Comparison of ENCODE assay signal across 21 mouse cellular contexts in the genomic region with DNA sequence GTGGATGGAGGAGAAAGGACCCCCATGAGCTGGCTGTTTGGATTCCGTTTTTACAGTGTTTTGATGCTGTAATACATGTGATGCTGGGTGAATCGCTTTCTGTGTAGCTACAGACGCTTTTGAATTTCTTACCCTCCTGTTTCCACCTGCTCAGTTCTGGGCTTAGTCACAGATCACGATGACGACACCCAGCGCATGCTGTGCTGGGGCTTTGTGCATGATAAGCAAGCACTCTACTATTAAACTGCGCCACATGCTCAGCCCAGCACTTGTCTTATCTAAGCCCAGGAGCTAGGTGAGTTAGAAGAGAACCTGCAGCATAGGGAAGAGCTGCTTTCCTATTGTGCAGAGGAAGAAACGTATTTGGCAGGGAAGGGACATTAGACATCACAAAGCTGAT. TPM values are rescaled to one million over a fixed set of nuclear protein-coding genes. Genes with fewer than 3 reads are reported as not detected.
DNase-seq lines count a peak whose midpoint lies in the region; ATAC-seq lines count a peak whose summit lies in the region.
"Had no signal": no experiment of that assay in that cellular context is flagged by ENCODE, and none has a peak within 500 bp of the region (broad histone marks: within the 10 kb centered on the region; RNA-seq: fewer than 3 reads in every experiment).

No protein-coding gene starts in this region.

- peak; percentile 39 for DNase-seq in ZHBTc4 (ENCODE audit: low read depth, low spot score)
- peak; percentile 35 for DNase-seq in cerebellum, adult 8-10 months
- DNase-seq in left cerebral cortex, postnatal 14 days (ENCODE audit: low spot score in 2 of 2) = peak; percentile 36 to 49
- DNase-seq in liver, embryonic 11.5 days (ENCODE audit: low spot score) = no peak
- no peak for DNase-seq in ovary, postnatal 10 days (ENCODE audit: low spot score)
- DNase-seq: kidney, postnatal 25 days; lung, embryonic 14.5 days had no signal

- H3K9ac ChIP-seq in intestine, embryonic 16.5 days (ENCODE audit: low read depth, low read length) = no peak overlapping the region
- no peak overlapping the region for H3K9ac ChIP-seq in intestine, embryonic 15.5 days
- H3K9ac ChIP-seq in forebrain, embryonic 13.5 days = no peak overlapping the region
- no peak overlapping the region for H3K9ac ChIP-seq in liver, embryonic 11.5 days (ENCODE audit: low read depth, low read length)
- H3K9ac ChIP-seq: embryonic facial prominence, embryonic 12.5 days; forebrain, embryonic 15.5 days; limb, embryonic 15.5 days; lung, embryonic 14.5 days had no signal

- no peaks in the 10 kb centered on the region for H3K4me1 ChIP-seq in intestine, embryonic 16.5 days (ENCODE audit: control insufficient read depth, insufficient read depth, low read length)
- H3K4me1 ChIP-seq in intestine, embryonic 15.5 days (replicated peaks) = no peaks in the 10 kb centered on the region
- no peaks in the 10 kb centered on the region for H3K4me1 ChIP-seq in forebrain, embryonic 13.5 days
- no peaks in the 10 kb centered on the region for H3K4me1 ChIP-seq in liver, embryonic 11.5 days (replicated peaks; ENCODE audit: control insufficient read depth, insufficient read depth, low read length)
- H3K4me1 ChIP-seq: embryonic facial prominence, embryonic 12.5 days; forebrain, embryonic 15.5 days; limb, embryonic 15.5 days had no signal

- 0 out of 2 replicates have a peak, but pooled peaks have one; percentile 62 for ATAC-seq in intestine, embryonic 16.5 days
- ATAC-seq in intestine, embryonic 15.5 days = no peak
- ATAC-seq in forebrain, embryonic 13.5 days = no peak
- ATAC-seq in liver, embryonic 11.5 days (replicated peaks; ENCODE audit: low FRiP score) = no peak
- ATAC-seq: forebrain, embryonic 15.5 days; inflammation-experienced regulatory T-cells, adult 6 months had no signal

- intact Hi-C loops in left cerebral cortex, postnatal 14 days (cut with DNase I) = no loop called here

- no peaks in the 10 kb centered on the region for H3K27me3 ChIP-seq in intestine, embryonic 16.5 days (replicated peaks; ENCODE audit: control insufficient read depth, insufficient read depth, low read length)
- H3K27me3 ChIP-seq in intestine, embryonic 15.5 days (replicated peaks) = no peaks in the 10 kb centered on the region
- H3K27me3 ChIP-seq in forebrain, embryonic 13.5 days = no peaks in the 10 kb centered on the region
- H3K27me3 ChIP-seq in liver, embryonic 11.5 days (replicated peaks; ENCODE audit: control insufficient read depth, insufficient read depth, low read length) = no peaks in the 10 kb centered on the region
- H3K27me3 ChIP-seq: embryonic facial prominence, embryonic 12.5 days; forebrain, embryonic 15.5 days; limb, embryonic 15.5 days had no signal

- H3K36me3 ChIP-seq in intestine, embryonic 16.5 days (ENCODE audit: control insufficient read depth, insufficient read depth, low read length) = no peaks in the 10 kb centered on the region
- no peaks in the 10 kb centered on the region for H3K36me3 ChIP-seq in intestine, embryonic 15.5 days
- no peaks in the 10 kb centered on the region for H3K36me3 ChIP-seq in forebrain, embryonic 13.5 days (ENCODE audit: poor library complexity, severe bottlenecking)
- no peaks in the 10 kb centered on the region for H3K36me3 ChIP-seq in liver, embryonic 11.5 days (ENCODE audit: control insufficient read depth, insufficient read depth, low read length)
- H3K36me3 ChIP-seq: embryonic facial prominence, embryonic 12.5 days; forebrain, embryonic 15.5 days; limb, embryonic 15.5 days had no signal

- H3K9me3 ChIP-seq in intestine, embryonic 16.5 days (ENCODE audit: control insufficient read depth, low read length) = no peaks in the 10 kb centered on the region
- no peaks in the 10 kb centered on the region for H3K9me3 ChIP-seq in intestine, embryonic 15.5 days
- no peaks in the 10 kb centered on the region for H3K9me3 ChIP-seq in forebrain, embryonic 13.5 days (replicated peaks)
- no peaks in the 10 kb centered on the region for H3K9me3 ChIP-seq in liver, embryonic 11.5 days (ENCODE audit: control insufficient read depth, low read length)
- H3K9me3 ChIP-seq: embryonic facial prominence, embryonic 12.5 days; forebrain, embryonic 15.5 days; limb, embryonic 15.5 days had no signal

- H3K4me3 ChIP-seq in intestine, embryonic 16.5 days (ENCODE audit: low read length) = no peak overlapping the region
- H3K4me3 ChIP-seq in intestine, embryonic 15.5 days (replicated peaks) = no peak overlapping the region
- H3K4me3 ChIP-seq in forebrain, embryonic 13.5 days = no peak overlapping the region
- H3K4me3 ChIP-seq in liver, embryonic 11.5 days (ENCODE audit: low read depth, low read length) = no peak overlapping the region
- H3K4me3 ChIP-seq: embryonic facial prominence, embryonic 12.5 days; forebrain, embryonic 15.5 days; limb, embryonic 15.5 days had no signal

- 79% methylated on average over 8 of the region's 8 CpGs for WGBS in intestine, embryonic 16.5 days
- 77% methylated on average over 8 of the region's 8 CpGs for WGBS in intestine, embryonic 15.5 days
- WGBS in forebrain, embryonic 13.5 days = 81% methylated on average over 8 of the region's 8 CpGs
- WGBS in liver, embryonic 11.5 days = 79% methylated on average over 8 of the region's 8 CpGs

- no peak overlapping the region for H3K27ac ChIP-seq in intestine, embryonic 16.5 days (ENCODE audit: low read length)
- no peak overlapping the region for H3K27ac ChIP-seq in intestine, embryonic 15.5 days
- H3K27ac ChIP-seq in forebrain, embryonic 13.5 days = no peak overlapping the region
- H3K27ac ChIP-seq in liver, embryonic 11.5 days (ENCODE audit: low read depth, low read length) = no peak overlapping the region
- H3K27ac ChIP-seq: embryonic facial prominence, embryonic 12.5 days; forebrain, embryonic 15.5 days; limb, embryonic 15.5 days; stomach, postnatal 0 days had no signal

- no peak overlapping the region for H3K4me2 ChIP-seq in intestine, embryonic 16.5 days (ENCODE audit: low read depth, low read length)
- H3K4me2 ChIP-seq in intestine, embryonic 15.5 days (replicated peaks) = no peak overlapping the region
- H3K4me2 ChIP-seq in forebrain, embryonic 13.5 days = no peak overlapping the region
- H3K4me2 ChIP-seq in liver, embryonic 11.5 days = no peak overlapping the region
- H3K4me2 ChIP-seq: embryonic facial prominence, embryonic 12.5 days; forebrain, embryonic 15.5 days; limb, embryonic 15.5 days; lung, embryonic 14.5 days had no signal

RNA-seq across cellular contexts. Expression of a gene that starts 58.0 kb away (rescaled TPM):
- polyA plus RNA-seq in intestine, embryonic 16.5 days (2015; fragmentation: Nextera tagmentation; extraction: Ambion mirVana) = not detected in 2 replicates
- not detected in 2 replicates for polyA plus RNA-seq in intestine, embryonic 15.5 days (2015; fragmentation: Nextera tagmentation; extraction: Ambion mirVana)
- 1 to 10 TPM in 1 of 2 experiments, under 1 TPM in 1; 0.80 to 1.0 TPM for total RNA-seq in left cerebral cortex, postnatal 14 days (2021)
- 0.71 and 0.74 TPM in 2 replicates for polyA plus RNA-seq in forebrain, embryonic 13.5 days (2015; fragmentation: Nextera tagmentation; extraction: Ambion mirVana)
- polyA plus RNA-seq in liver, embryonic 11.5 days (2014; fragmentation: Nextera tagmentation; extraction: Ambion mirVana) = 0.25 TPM in 1 of 2 replicates, not detected in the other
- total RNA-seq: adrenal gland, adult 18-20 months; heart, postnatal 25 days; monocyte, adult 5-6 weeks; neutrophil, adult 5-6 weeks had no signal
- polyA plus RNA-seq: limb, embryonic 15.5 days; lung, embryonic 14.5 days; stomach, postnatal 0 days had no signal

RNA-seq across cellular contexts. Expression of a gene that starts 58.3 kb away (rescaled TPM):
- polyA plus RNA-seq in intestine, embryonic 16.5 days (2015; fragmentation: Nextera tagmentation; extraction: Ambion mirVana) = 1.5 and 2.1 TPM in 2 replicates
- polyA plus RNA-seq in intestine, embryonic 15.5 days (2015; fragmentation: Nextera tagmentation; extraction: Ambion mirVana) = 2.1 TPM in 2 replicates
- 100 to 1,000 TPM; 280 to 282 TPM for total RNA-seq in left cerebral cortex, postnatal 14 days (2021)
- polyA plus RNA-seq in forebrain, embryonic 13.5 days (2015; fragmentation: Nextera tagmentation; extraction: Ambion mirVana) = 70.1 and 83.2 TPM in 2 replicates
- polyA plus RNA-seq in liver, embryonic 11.5 days (2014; fragmentation: Nextera tagmentation; extraction: Ambion mirVana) = 0.85 and 1.1 TPM in 2 replicates
- total RNA-seq: granulocyte monocyte progenitor cell, adult 5-6 weeks; heart, postnatal 25 days; megakaryocyte, adult 5-6 weeks; monocyte, adult 5-6 weeks; neutrophil, adult 5-6 weeks had no signal

Comparison
In these comparisons a context has a peak if more than half of its experiments do, and no peak if none do; other contexts are left out.
1. DNase-seq: peak in ZHBTc4 (single experiment), cerebellum, adult 8-10 months (single experiment) and left cerebral cortex, postnatal 14 days (2 of 2); none in liver, embryonic 11.5 days (single experiment) and ovary, postnatal 10 days (single experiment).
2. RNA of a gene that starts 58.3 kb away (polyA plus RNA-seq): 70.1 to 83.2 TPM in forebrain, embryonic 13.5 days; 2.1 TPM in intestine, embryonic 15.5 days, 1.5 to 2.1 TPM in intestine, embryonic 16.5 days and 0.85 to 1.1 TPM in liver, embryonic 11.5 days; every median in the first group is over 10 times any median in the second.